Mouse (Mus musculus) embryo, embryonic 9.5 days (tissue): Measurements from ENCODE around the gene Gm12253.

ENCODE experiments used
- DNase-seq: peaks from one replicate; pipeline ENCODE4 v3.0.0-alpha.2; 2017; ENCODE audit errors: extremely low spot score

The Gm12253 gene

GRCm38 (mm10) chr11:58432259-58432658 lies at the start of gene Gm12253:
Gene Gm12253 (plus strand): TSS chr11:58432559.
- DNase-seq = no peak

GRCm38 (mm10) chr11:58399985-58400645 lies 32.2 kb upstream of the Gm12253 start:
- no peak for DNase-seq

GRCm38 (mm10) chr11:58400655-58401054 lies 31.7 kb upstream of the Gm12253 start:
- no peak for DNase-seq

DNA sequence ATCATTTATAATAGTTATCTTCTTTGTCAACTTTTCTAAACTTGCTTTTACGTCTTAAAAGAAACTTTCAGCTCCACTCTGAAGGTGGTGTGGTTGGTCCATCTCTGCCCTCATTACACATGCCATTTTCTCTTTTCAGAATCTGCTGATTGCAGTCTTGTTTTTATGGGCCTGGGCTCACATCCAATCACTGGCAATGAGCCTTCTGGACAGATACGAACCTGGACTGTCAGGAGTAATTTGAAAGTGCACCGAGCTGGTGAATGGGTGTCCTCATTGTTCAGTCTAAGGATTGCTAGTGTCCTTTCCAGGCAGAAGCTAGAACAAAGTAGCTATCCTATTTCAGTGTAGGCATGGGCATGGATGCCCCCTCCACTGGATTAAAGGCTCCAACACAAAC lies 24.3 kb upstream of the Gm12253 start:
- no peak for DNase-seq

DNA sequence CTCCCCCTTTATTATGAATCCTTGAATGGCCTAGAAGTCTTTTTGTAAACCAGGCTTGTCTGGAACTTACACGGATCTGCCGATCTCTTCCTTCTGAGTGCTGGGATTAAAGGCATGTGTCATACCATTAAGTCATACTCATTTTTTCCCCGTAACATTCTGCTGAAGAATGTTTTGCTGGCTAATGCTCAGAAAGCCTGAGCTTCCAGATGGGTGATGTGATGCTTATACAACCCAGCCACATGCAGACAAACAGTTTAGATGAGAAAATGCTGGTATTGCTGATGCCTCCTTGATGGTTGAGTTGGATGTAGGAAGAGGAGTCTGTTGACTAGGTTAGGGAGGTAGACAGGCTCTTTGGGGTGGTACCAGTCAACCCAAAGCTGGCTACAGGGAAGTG lies 14.0 kb upstream of the Gm12253 start:
- DNase-seq = no peak

DNA sequence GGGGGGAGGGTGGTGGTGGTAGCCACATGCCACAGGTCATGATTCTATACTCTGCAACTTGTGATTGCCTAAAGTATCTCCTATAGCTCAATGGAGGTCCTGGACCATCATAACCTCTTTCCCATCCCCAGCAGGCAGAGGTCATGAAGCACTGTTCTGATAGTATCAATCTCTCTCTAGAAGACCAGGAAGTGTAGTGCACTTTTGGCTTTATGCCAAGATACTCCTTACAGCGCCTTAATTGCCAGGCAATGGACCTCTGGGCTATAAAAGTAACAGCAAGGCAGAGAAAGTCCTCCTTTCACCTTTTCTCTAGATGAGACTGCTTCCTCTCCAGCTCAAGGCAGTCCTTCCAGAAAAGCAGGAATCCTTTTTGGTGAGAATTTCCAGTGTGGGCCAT lies 11.5 kb upstream of the Gm12253 start, which contains the start of gene 1810065E05Rik:
TSS of gene 1810065E05Rik (plus strand) at position 297 of the 400 bp plus-strand sequence.
- DNase-seq = no peak

- no peak for DNase-seq
These were observed 5.5 kb downstream of the Gm12253 start for GRCm38 (mm10) chr11:58437866-58438265.

DNA sequence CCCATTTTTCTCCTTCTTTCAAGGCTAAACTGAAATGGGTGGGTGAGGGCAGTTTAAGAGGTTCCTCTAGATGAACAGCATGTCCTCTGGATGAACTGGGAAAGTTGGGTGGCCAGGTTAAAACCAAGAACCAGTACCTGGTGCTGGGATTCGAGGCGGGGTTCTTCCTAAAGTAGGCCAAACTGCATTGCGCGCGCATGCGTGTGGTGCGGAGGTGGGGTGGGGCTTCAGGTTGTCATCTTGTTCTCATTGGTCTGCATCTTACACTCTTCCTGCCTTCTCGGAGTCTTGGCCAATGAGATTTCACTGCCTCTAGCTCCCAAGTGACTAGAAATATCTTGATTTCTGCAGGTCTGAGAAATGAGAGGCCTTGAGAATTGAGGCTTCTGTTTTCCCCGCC lies 20.4 kb downstream of the Gm12253 start, which contains the start of gene Lypd9:
TSS of gene Lypd9 (minus strand) at position 165 of the 400 bp plus-strand sequence.
- no peak for DNase-seq

GRCm38 (mm10) chr11:58453592-58453991 lies 21.2 kb downstream of the Gm12253 start:
- peak; percentile 14 for DNase-seq

DNA sequence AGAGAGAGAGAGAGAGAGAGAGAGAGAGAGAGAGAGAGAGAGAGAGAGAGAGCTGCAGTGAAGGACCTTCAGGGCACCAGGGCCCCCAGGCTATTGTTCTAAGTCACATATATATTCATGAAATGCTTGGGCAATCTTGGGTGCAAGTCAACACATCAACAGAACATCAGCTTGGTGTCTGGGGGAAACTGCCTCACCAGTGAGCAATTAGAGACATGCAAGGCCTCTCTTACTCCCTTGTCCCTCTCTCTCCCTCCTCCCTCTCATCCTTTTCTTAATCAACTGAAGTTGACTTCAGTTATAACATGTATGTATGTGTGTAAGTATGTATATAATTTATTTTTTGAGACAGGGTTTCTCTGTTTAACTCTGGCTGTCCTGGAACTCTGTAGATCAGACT lies 29.8 kb downstream of the Gm12253 start, which contains the start of gene Olfr30:
TSS of gene Olfr30 (minus strand) at position 101 of the 400 bp plus-strand sequence.
- no peak for DNase-seq
